Mouse (Mus musculus): ENCODE data around the gene Dicer1. TPM values are rescaled to one million over a fixed set of nuclear protein-coding genes. Genes with fewer than 3 reads are reported as not detected.

Gene Dicer1
- polyA plus RNA-seq, 1 experiment, result 7.3 TPM

GRCm38 (mm10) chr12:104793486-104793885, 41.7 kb upstream of the Dicer1 start:
- no peak for TF ChIP-seq FOSL1 (IDR thresholded peaks at IDR 0.05; ENCODE audit: insufficient read depth, low read length, poor library complexity, severe bottlenecking)
- no peak for TF ChIP-seq MAX (IDR thresholded peaks at IDR 0.05)
- no peak for TF ChIP-seq MYOD1 (IDR thresholded peaks at IDR 0.05; ENCODE audit: control insufficient read depth, insufficient read length, low read depth)
- no peak for TF ChIP-seq MYOG (IDR thresholded peaks at IDR 0.05; ENCODE audit: control insufficient read depth, extremely low read depth, insufficient read length)
- no peak for TF ChIP-seq USF1 (IDR thresholded peaks at IDR 0.05; ENCODE audit: low read depth)
- no peak for TF ChIP-seq CEBPB (IDR thresholded peaks at IDR 0.05; ENCODE audit: low read depth)
- no peak for TF ChIP-seq CTCF (IDR thresholded peaks at IDR 0.05; ENCODE audit: control insufficient read depth, insufficient read depth, insufficient read length)
- H3K27me3 ChIP-seq (ENCODE audit: control insufficient read depth, insufficient read depth, insufficient read length), result peaks cover 41% of the 10 kb centered on the region

GRCm38 (mm10) chr12:104777603-104778002, 25.9 kb upstream of the Dicer1 start:
- H3ac ChIP-seq (ENCODE audit: control insufficient read depth, insufficient read length, low read depth), result no peak overlapping the region
- no peaks in the 10 kb centered on the region for H3K79me2 ChIP-seq (ENCODE audit: control insufficient read depth, insufficient read depth)
- H3K79me3 ChIP-seq (ENCODE audit: low read depth), result no peaks in the 10 kb centered on the region
- no peak overlapping the region for H3K4me3 ChIP-seq (ENCODE audit: insufficient read depth, poor library complexity, severe bottlenecking)
- H3K27me3 ChIP-seq (ENCODE audit: control insufficient read depth, insufficient read depth, insufficient read length), result peaks cover 46% of the 10 kb centered on the region
- no peaks in the 10 kb centered on the region for H3K36me3 ChIP-seq (ENCODE audit: control insufficient read depth, insufficient read depth)
- TF ChIP-seq MYOG (IDR thresholded peaks at IDR 0.05; ENCODE audit: control insufficient read depth, extremely low read depth, insufficient read length) (no peak), MAX (IDR thresholded peaks at IDR 0.05) (no peak), CEBPB (IDR thresholded peaks at IDR 0.05; ENCODE audit: low read depth) (no peak), MYOD1 (IDR thresholded peaks at IDR 0.05; ENCODE audit: control insufficient read depth, insufficient read length, low read depth) (no peak), USF1 (IDR thresholded peaks at IDR 0.05; ENCODE audit: low read depth) (no peak), FOSL1 (IDR thresholded peaks at IDR 0.05; ENCODE audit: insufficient read depth, low read length, poor library complexity, severe bottlenecking) (no peak), CTCF (IDR thresholded peaks at IDR 0.05; ENCODE audit: control insufficient read depth, insufficient read depth, insufficient read length) (no peak)

More at GRCm38 (mm10) chr12:104793486-104793885, 41.7 kb upstream of the Dicer1 start:
- H3K79me3 ChIP-seq (ENCODE audit: low read depth), result no peaks in the 10 kb centered on the region
- no peaks in the 10 kb centered on the region for H3K36me3 ChIP-seq (ENCODE audit: control insufficient read depth, insufficient read depth)
- no peak overlapping the region for H3ac ChIP-seq (ENCODE audit: control insufficient read depth, insufficient read length, low read depth)
- no peak overlapping the region for H3K4me3 ChIP-seq (ENCODE audit: insufficient read depth, poor library complexity, severe bottlenecking)
- H3K79me2 ChIP-seq (ENCODE audit: control insufficient read depth, insufficient read depth), result no peaks in the 10 kb centered on the region

DNA sequence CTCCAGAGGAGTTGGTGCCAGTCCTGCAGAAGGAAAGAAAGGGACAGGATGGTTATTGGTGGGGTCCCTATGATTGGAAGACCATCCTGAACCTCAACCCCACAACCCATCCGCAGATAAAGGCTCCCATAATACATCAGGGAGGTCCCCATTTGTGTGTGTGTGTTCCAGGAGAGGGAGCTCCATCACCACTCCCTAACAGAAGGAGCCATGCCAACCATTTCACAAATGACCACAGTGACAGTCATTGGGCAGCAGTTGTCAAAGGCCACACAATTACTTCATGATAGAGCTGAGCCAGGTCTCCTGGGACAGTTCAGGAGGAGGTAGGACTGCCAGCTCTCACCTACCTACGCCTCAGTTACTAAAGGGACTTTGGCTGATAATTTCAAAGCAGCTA, 20.2 kb upstream of the Dicer1 start:
- Histone ChIP-seq H3K27me3 (ENCODE audit: control insufficient read depth, insufficient read depth, insufficient read length) (peaks cover 13% of the 10 kb centered on the region), H3K79me3 (ENCODE audit: low read depth) (no peaks in the 10 kb centered on the region), H3ac (ENCODE audit: control insufficient read depth, insufficient read length, low read depth) (no peak overlapping the region), H3K36me3 (ENCODE audit: control insufficient read depth, insufficient read depth) (no peaks in the 10 kb centered on the region), H3K79me2 (ENCODE audit: control insufficient read depth, insufficient read depth) (no peaks in the 10 kb centered on the region), H3K4me3 (ENCODE audit: insufficient read depth, poor library complexity, severe bottlenecking) (no peak overlapping the region)
- TF ChIP-seq FOSL1 (IDR thresholded peaks at IDR 0.05; ENCODE audit: insufficient read depth, low read length, poor library complexity, severe bottlenecking) (no peak), CEBPB (IDR thresholded peaks at IDR 0.05; ENCODE audit: low read depth) (no peak), USF1 (IDR thresholded peaks at IDR 0.05; ENCODE audit: low read depth) (no peak), MAX (IDR thresholded peaks at IDR 0.05) (no peak), CTCF (IDR thresholded peaks at IDR 0.05; ENCODE audit: control insufficient read depth, insufficient read depth, insufficient read length) (no peak), MYOG (IDR thresholded peaks at IDR 0.05; ENCODE audit: control insufficient read depth, extremely low read depth, insufficient read length) (no peak), MYOD1 (IDR thresholded peaks at IDR 0.05; ENCODE audit: control insufficient read depth, insufficient read length, low read depth) (no peak)

DNA sequence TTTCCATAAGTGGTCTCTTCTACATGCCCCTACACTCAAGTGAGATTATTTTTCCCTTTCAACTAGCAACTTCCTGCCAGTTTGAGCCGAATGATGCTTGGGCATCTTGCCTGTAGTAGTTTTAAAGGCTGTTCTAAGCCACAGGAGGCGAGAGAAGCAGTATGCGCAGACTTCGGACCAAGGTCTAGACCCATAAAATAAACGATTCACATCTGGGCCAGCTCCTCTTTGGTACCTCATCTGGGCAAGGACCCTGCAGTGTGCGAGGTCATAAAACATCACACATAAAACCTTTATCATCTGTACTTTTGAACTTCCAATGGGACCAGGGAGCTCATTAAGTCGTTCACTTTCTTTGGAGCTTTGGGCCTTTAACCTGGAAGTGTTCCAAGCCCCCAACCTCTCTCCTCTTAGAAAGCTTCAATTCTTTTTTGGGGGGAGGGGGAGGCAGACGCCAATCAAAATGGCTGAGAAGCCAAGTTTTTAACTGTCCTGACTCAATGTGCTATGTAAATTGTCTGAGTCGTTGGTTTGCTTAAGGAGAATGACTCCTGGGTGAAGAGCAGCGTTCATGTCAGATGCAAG, 17.5 kb upstream of the Dicer1 start:
- no peaks in the 10 kb centered on the region for H3K27me3 ChIP-seq (ENCODE audit: control insufficient read depth, insufficient read depth, insufficient read length)
- H3K79me2 ChIP-seq (ENCODE audit: control insufficient read depth, insufficient read depth), result no peaks in the 10 kb centered on the region
- H3K4me3 ChIP-seq (ENCODE audit: insufficient read depth, poor library complexity, severe bottlenecking), result no peak overlapping the region
- no peak overlapping the region for H3ac ChIP-seq (ENCODE audit: control insufficient read depth, insufficient read length, low read depth)
- H3K36me3 ChIP-seq (ENCODE audit: control insufficient read depth, insufficient read depth), result no peaks in the 10 kb centered on the region
- H3K79me3 ChIP-seq (ENCODE audit: low read depth), result no peaks in the 10 kb centered on the region
- no peak for TF ChIP-seq CTCF (IDR thresholded peaks at IDR 0.05; ENCODE audit: control insufficient read depth, insufficient read depth, insufficient read length)
- TF ChIP-seq MYOD1 (IDR thresholded peaks at IDR 0.05; ENCODE audit: control insufficient read depth, insufficient read length, low read depth), result no peak
- TF ChIP-seq FOSL1 (IDR thresholded peaks at IDR 0.05; ENCODE audit: insufficient read depth, low read length, poor library complexity, severe bottlenecking), result no peak
- TF ChIP-seq MYOG (IDR thresholded peaks at IDR 0.05; ENCODE audit: control insufficient read depth, extremely low read depth, insufficient read length), result no peak
- no peak for TF ChIP-seq MAX (IDR thresholded peaks at IDR 0.05)
- TF ChIP-seq USF1 (IDR thresholded peaks at IDR 0.05; ENCODE audit: low read depth), result no peak
- no peak for TF ChIP-seq CEBPB (IDR thresholded peaks at IDR 0.05; ENCODE audit: low read depth)

GRCm38 (mm10) chr12:104767183-104767582, 15.4 kb upstream of the Dicer1 start:
- TF ChIP-seq MYOD1 (IDR thresholded peaks at IDR 0.05; ENCODE audit: control insufficient read depth, insufficient read length, low read depth) (no peak), MAX (IDR thresholded peaks at IDR 0.05) (no peak), MYOG (IDR thresholded peaks at IDR 0.05; ENCODE audit: control insufficient read depth, extremely low read depth, insufficient read length) (no peak), USF1 (IDR thresholded peaks at IDR 0.05; ENCODE audit: low read depth) (no peak), CEBPB (IDR thresholded peaks at IDR 0.05; ENCODE audit: low read depth) (no peak), FOSL1 (IDR thresholded peaks at IDR 0.05; ENCODE audit: insufficient read depth, low read length, poor library complexity, severe bottlenecking) (no peak), CTCF (IDR thresholded peaks at IDR 0.05; ENCODE audit: control insufficient read depth, insufficient read depth, insufficient read length) (no peak)
- Histone ChIP-seq H3K27me3 (ENCODE audit: control insufficient read depth, insufficient read depth, insufficient read length) (no peaks in the 10 kb centered on the region), H3K79me2 (ENCODE audit: control insufficient read depth, insufficient read depth) (no peaks in the 10 kb centered on the region), H3K4me3 (ENCODE audit: insufficient read depth, poor library complexity, severe bottlenecking) (no peak overlapping the region), H3ac (ENCODE audit: control insufficient read depth, insufficient read length, low read depth) (no peak overlapping the region), H3K79me3 (ENCODE audit: low read depth) (no peaks in the 10 kb centered on the region), H3K36me3 (ENCODE audit: control insufficient read depth, insufficient read depth) (no peaks in the 10 kb centered on the region)
